Mouse (Mus musculus) CH12F3 (cell line): Measurements from ENCODE around the gene Fgfr2.

ENCODE experiments used
- in situ Hi-C: fragments of 300-500 bp; cut with MboI; formaldehyde crosslinking; loops from 2 replicates; pipeline ENCODE4 v1.14.3; 2020; ENCODE audit warnings: low sequenced_read_pairs

The Fgfr2 gene

DNA sequence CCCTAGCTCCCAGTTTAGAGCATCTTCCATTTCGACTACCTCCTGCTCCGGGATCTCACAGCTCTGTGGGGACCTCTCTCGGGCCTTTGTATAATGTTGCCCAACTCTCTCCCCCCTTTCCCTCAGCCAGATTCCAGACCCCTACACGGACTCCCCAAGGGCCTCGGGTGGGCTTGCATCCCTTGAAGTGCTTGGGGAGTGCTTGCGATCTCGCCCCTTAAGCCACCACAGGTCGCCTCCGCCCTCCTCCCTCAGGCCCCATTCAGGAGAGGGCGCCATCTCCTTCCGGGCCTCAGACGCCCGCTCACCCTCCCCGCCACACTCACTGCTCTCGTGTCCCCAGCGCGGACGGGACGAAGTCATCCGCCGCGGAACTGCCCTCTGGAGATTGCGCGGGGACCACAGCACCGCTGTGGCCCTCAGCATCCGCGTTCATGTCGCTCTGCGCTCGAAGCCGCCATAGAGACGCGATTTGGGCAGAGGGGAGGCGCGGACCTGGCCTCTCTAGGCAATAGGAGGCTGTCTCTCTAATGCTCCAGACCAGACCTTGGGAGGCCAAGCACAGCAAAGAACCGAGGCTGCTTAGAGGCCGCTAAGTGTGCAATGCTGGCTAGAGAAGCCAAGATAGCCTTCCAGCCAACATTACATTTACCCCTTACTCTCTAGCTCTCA lies 270.8 kb downstream of the Fgfr2 start, which contains the start of gene Eef1akmt2:
TSS of gene Eef1akmt2 (minus strand) at position 501 of the 672 bp plus-strand sequence.
- in situ Hi-C loops: no loop called here

DNA sequence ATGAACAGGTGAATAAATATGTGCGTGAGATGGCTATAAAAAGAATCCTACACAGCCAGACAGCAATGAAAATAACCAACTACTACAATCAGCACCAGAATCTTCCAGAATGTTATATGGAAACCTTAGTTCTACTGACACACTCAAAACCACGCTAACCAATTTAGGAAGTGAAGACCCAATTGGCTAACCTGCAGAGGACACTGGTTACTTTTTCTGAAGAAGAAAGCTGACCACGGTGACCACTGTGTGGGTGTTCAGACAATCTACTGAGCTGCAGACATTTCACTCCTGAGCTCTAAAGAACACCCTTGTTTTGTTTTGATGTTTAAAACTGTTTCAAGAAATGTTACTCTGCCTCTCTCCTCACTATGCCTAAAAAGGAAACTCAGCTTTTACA lies 280.0 kb downstream of the Fgfr2 start:
- in situ Hi-C loops: no loop called here

DNA sequence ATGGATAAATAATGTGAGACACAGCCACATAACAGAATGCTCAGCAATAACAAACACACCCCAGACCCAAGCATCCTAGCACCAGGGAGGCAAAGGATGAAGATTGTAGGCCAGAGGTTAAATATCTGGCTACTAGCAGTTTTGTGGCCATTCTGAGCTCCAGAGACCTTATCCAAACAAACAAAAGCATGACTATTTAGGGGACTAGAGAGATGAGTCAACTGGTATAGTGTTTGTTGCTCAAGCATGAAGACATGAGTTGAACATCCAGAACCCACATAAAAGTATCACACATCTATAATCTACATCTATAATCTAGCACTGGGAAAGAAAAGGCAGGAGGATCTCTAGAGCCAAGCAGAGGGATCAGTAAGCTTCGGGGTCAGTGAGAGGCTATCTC lies 280.7 kb downstream of the Fgfr2 start:
- in situ Hi-C loops: no loop called here

DNA sequence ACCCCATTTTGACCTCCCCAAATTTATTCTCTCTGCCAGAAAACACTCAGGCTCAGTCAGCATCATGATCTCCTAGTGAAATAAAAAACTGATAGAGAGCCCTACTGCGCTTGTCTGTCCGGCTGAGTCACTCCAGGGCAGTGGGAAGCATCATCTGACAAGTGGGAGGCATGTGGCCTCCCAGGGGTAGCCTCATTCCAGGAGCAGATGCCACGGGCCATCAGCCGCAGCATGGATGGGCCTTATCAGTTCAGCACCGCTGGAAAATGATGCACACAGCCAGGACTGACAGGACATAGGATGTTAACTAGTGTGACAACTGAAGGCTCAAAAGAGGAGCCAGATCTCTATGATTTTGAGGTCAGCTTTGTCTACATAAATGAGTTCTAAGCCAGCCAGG lies 281.9 kb downstream of the Fgfr2 start:
- in situ Hi-C loops: no loop called here

DNA sequence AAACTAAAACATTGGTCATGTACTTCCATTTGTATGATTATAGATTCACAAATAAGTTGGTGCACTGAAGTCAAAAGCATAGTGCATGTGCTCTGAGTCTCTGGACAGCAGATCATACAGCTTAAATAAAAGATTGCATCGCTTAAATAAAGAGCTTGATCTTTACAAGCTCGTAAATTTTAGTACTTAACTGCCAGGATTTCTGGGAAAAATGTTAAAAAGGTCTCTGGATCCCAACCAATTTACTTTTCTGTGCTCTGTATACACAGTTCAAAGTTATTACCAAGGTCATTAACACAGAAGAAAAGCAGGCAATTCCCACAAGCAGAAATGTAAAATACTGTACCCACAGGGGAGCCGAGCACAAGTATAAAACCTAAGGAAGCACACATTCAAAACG lies 292.2 kb downstream of the Fgfr2 start:
- in situ Hi-C loops: no loop called here

DNA sequence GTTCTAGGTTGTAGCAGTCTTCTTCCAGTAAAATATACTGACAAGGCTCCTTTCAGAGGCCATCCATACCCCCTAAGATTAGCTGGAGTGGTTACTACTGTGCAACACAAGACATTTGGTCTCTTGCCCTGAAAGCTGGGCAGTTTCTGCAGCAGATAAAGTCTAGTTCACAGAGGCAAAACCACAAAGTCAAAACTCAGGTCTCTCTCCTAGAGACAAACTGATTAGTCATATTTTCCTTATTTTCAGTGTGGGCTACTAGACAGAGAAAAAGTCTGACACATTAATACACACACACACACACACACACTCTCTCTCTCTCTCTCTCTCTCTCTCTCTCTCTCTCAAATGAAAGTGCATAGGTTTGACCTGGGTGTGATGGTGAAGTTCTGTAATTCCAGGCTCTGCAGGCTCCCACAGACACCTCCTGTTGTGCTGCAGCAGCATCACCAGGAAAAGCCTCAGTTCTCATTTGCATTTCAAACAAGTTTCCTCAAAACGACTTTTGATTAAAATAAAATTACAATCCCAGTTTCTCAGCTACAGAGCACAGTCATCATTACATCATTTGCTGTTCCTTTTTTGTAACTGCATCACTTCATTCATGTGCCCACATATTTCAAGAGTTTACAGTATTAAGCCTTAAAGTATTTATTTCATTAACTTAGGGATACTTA lies 298.7 kb downstream of the Fgfr2 start:
- in situ Hi-C loops: no loop called here

DNA sequence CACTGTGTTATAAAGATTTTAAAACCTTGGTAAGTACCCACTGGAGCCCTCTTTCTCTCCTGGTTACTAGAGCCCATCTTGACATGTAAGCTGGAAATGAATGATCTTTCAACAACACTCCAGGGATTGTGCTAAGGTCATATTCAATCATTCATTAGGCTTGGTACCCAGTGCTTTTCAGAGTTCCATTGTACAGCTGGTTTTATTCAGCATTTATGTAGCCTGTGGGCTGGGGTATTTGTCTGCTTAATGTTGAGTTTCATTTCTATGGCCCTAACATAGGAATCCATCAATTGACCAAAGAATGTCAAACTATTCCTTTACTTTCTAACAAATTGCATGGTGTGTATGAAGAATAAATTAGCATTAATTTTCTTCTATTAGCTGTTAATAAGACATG lies 299.3 kb downstream of the Fgfr2 start:
- in situ Hi-C loops: no loop called here

DNA sequence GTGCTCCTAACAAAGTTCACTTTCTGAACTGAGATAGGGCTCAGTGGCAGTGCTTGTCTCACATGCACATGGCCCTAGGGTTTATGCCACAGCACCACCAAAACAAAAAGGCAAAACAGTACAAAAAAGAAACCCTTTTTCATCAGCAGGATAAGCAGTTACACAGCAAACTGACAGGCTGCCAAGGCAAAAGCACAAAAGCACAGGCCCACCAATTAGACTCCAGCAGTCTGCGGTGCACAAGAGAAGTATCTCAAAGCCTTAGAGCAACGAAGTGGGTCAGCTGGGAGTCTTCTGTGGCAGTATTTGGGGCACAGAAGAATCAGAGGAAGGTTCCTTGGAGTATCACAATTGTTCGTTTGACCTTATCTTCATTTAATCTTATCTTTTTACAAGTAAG lies 302.5 kb downstream of the Fgfr2 start:
- in situ Hi-C loops: no loop called here

DNA sequence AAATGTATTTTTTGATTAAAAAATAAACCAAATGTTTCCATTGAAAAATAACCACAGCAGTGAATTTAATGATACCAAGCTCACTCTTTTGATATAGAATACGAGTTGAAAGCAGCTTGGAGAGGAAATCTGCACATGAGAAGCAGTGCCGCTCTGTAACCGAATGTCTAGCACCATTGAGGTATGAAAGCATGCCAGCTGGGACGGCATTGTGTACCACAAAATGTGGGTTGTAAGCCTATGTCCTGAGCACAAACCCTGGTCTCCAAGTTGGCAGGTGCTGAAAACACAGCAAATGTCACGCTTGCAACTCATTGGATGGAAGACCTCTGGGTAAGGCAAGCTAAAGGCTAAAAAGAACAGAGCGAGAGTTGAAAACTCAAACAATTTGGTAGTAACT lies 306.1 kb downstream of the Fgfr2 start:
- in situ Hi-C loops: no loop called here

DNA sequence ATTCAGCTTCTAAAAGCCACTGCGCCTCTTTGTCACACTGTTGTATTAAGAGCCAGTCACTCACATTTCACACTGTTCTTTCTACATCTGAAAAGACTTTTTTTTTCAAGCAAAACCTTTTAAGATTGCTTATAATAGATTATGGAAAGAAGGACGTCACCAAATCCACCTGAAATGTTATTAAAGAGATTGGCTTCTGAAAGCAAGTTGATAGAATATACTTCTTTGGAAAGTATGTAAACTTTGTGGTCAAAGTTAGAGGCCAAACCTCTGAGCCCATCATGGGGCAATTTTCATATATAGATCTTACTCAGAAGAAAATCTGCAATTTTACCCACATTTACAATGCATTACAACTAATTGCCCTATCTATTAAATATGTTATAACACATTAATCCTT lies 306.6 kb downstream of the Fgfr2 start:
- in situ Hi-C loops: no loop called here

DNA sequence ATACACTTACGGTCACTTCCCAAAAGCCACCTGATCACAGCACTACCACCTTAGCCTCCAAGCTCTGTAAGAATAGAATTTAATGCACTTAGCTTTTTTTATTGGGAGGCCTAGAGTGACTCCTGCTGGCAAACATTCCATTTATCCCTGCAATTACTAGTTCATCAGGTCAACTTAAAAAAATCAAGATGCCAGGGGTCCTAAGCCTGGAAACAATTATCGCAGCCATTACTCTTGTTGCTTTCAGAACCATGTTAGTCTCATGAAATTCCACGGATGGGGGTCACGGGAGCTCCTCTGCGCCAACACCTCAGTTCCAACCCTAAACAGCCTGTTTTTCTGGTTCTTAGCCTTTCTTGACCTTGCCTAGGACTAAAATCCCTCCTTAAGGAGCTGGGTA lies 308.1 kb downstream of the Fgfr2 start:
- in situ Hi-C loops: no loop called here

DNA sequence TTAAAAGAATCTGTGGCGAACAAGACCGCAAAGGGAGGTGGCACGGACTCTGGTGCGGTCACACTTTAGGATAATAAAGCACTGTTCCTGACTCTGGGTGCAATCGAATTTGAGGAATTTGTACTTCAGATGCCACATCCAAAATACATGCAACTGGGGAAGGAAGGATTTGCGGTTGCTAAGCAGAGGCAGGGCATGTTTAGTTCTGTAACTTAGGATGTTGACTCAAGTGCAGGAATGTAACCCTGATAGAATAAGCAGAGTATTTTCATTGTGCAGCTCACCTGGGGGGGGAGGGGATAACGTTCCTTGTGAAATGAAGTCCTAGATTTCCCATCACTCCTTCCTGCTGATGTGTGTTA lies 309.1 kb downstream of the Fgfr2 start:
- in situ Hi-C loops: no loop called here

DNA sequence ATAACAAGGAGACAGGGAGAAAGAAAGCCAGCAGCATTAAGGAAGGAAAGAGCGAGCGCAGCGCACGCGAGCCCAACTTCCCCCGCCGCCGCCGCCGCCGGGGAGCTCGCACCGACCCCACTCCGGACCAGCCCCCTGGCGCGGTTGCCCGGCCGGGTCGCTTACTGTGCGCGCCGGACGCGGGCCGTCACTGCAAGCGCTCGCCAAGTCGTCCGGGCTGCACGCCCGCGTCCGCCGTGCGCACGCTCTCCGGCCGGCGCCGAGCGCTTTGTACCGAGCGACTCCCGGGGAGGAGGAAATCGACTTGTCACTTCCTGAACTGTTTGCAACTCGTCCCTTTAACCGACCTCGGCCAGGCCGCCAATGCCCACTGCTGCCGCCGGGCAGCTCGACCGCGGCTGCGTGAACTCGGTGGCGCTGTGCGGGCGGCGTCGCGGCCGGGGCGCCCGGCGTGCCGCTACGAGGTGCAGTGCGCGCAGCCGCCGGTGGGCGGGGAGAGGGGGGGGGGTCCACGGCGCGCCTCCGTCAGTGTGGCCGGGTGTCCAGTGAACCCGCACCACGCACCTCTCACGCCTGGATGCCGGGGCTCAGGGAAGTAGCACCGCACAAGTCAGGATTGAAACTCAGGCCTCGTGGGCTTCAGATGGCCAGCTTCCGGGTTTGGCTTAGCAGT lies 309.6 kb downstream of the Fgfr2 start, which contains the start of gene Fam53b:
TSS of gene Fam53b (minus strand) at position 471 of the 673 bp plus-strand sequence.
- in situ Hi-C loops: no loop called here

DNA sequence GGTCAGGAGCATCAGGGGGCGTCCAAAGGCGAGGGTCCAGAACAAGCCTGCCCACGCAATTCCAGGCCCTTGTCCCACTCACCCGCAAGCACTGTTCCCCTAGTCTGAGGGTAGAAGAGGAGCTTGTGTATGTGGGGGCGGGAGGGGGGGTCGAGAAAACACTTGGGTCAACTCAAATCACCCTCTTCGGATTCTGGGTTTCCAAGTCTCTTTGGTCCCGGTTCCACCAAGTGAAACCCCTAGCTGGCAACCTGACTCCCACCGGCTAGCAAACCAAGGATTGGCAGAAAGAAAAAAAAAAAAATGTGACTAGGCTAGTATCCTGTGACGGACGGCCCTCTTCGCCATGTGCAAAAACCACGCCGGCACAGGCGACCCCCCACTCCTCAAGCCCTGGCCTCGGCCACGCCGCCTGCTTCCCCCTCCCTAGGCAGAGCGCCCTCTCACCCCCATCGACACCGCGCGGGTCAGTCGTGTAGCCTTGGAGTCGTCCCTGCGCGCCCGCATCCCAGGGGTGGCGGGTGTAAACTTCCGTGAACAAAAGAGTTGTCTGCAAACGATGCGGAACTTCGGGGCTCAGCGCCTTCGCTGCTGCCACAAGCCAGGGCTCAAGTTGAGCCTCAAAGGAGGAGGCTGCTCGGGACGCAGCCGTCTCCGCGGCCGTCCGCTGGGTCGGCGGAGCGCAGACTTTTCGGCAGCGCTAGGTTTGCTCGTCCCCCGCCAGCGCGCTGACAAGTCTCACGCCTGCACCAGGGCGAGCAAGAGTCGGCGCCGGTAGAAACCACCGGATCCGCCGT lies 310.3 kb downstream of the Fgfr2 start:
- in situ Hi-C loops: no loop called here

DNA sequence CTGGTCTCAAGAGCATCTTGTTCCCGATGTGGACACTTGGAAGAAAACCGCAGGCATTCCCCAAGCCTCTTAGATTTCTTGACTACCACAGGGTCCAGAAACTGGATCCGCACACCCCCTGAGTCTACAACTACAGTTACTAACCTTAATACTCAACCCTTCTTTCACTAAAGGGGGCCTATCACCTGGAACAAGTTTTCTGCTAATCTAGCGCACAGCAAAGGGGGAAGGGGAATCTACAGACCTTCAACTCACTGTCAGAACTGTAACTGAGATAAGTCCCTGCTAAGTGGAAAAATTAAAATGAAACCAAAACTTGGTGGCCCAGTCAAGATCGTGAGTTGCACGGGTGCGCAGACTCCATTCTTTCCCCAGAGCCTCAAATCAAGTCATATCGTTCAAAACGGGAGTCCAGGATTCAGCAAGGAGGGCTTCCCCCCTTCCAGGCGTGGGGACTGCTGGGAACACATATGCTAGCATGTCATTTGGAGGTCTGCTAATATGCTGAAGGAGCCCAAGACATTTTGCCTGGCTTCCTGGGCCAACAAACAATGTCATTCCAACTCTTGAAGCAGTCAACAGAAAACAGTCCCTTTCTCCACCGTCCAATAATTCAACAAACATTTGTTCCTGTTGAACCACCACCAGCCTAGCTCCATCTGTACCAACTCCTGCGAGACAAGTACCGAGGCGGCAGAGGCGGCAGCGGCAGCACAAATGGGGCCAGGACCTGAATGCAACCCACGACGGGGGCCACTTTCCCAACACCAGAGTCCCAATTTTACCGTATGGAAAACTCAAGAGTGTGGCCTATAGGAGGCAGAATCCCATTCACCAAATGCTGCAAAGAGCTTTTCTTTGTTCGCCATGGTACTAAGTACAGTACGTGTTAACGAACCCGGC lies 311.2 kb downstream of the Fgfr2 start:
- in situ Hi-C loops: no loop called here

DNA sequence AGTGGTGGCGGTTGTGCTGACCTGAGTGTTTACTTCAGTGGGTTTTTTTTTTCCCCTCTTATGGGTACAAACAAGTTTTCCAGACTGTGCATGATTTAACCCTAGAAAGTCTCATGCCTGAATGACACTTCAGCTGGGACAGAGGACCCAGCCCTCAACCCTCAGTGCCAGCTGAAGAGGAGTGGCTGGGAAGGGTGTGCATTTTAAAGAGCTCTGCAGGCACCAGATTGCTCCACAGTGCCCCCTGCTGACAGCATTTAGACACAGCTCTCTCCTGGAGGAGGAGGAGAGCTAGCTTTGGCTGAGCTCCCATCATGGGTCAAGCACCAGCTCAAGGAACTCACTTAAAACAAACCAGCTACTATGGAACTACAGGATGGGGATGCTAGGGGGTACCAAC lies 312.3 kb downstream of the Fgfr2 start:
- in situ Hi-C loops: no loop called here

DNA sequence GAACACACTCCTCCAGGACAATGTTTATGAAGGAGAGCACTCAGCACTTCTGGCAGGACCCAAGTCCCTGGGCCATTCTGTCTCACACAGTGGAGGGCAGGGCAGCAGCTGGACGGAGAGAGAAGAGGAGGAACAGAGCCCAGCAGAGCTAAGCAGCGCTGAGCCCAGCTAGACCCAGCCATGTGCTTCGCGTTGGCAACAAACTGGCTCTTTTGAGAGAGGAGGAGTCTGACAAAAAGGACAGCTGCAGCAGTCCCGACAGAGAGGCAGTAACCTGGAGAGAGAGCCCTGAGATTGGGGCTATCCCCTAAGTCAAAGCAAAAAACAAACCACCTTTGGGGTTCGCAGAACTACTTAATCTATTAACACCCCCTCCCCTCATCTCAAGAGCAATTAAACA lies 312.8 kb downstream of the Fgfr2 start:
- in situ Hi-C loops: no loop called here

DNA sequence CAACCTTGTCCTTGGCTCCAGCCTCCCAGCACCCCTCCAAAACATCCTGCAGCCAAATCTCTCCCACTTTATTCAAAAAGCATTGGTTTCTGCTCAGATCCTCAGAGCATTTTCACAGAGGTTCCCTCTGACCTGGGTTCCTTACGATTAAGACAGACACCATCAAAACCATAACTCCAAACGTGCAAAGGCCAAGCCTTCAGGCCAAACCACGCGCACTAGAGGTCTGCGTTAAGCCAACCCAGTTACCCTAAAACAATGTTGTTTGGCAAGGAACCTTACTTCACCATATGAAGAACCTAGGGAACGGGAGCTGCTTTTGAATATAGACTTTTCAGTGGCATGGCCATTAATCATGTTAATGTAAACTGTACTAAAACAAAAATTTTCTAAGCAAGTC lies 313.4 kb downstream of the Fgfr2 start:
- in situ Hi-C loops: no loop called here

DNA sequence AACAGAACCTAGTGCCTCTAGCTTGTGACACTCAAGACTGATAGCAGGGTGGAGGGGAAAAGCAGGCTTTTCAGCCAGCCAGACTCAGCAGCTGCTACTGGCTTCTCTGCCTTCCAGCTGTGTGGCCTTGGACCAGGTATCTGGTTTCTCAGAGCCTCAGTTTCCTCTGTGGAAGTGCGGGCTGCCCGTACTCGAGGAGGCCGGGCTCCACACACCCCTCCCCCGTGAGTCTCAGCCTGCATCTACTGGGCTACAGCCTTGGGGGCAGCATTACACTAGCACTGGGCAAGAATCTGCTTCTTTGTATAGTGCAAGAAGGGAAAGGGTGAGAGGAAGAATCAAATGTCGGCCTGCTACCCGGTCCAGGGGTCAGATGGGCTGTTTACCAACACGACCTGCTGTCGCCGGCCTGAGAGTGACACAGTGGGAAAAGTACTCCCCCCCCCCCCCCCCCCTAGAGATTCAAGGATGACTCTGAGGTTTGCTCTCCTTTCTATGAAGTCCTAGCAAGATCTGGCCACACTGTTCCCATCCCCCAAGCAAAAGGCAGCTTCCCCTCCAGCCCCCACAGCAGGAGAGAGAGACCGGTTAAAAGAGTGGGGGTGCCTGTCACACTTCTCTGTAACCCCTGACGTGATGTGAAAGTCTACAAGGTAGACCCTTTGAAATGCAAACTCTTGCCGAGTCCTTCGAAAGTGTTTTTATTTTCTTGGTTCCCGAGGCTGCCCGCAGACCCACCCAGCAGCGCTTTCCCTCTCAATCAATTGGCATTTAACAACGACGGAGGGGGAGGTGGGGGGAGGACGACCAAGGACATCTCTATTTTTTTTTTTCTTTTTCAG lies 314.1 kb downstream of the Fgfr2 start:
- in situ Hi-C loops: no loop called here
